Mouse (Mus musculus): ENCODE results near the gene Abtb1.

GRCm38 (mm10) chr6:88810291-88810690 lies 31.5 kb downstream of the Abtb1 start:
- TF ChIP-seq CTCF (IDR thresholded peaks at IDR 0.05; ENCODE audit: low read depth) (no peak), EP300 (IDR thresholded peaks at IDR 0.05; ENCODE audit: low read depth) (no peak)
